Mouse (Mus musculus) olfactory bulb, adult 2 months (tissue): ENCODE measurements around the gene Atp7a.

Source experiments
- CTCF ChIP-seq: fragments of 200-500 bp; IDR thresholded peaks from 2 replicates; pipeline ENCODE4 v1.5.1; 2012; ENCODE audit warnings: low read depth, mild to moderate bottlenecking, low read length, moderate library complexity; ENCODE audit not compliant: insufficient read depth
- POLR2A ChIP-seq: fragments of 200-500 bp; IDR thresholded peaks from 2 replicates; pipeline ENCODE4 v1.6.1; 2012; ENCODE audit warnings: mild to moderate bottlenecking, low read depth, low read length, moderate library complexity; ENCODE audit not compliant: insufficient read depth

DNA sequence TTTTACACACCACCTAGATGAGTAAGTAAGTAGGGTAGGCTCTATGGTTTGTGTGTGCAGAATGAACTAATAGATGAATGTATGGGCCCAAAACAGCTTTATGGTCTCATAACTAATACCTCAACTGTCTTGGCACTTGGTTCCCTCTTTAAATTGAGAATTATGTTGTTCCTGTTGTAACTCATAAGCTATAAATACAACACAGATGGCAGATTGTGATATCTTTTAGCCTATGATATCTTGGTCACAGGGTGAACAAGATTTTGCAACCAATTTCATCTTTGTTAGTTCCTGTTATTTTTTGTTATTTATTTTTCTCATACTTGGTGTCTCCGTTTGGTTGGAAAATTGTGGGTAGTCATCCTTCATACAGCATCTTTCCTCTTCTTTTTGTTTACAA is 121.1 kb downstream of the Atp7a start:
- TF ChIP-seq CTCF: no peak
- no peak for TF ChIP-seq POLR2A
